Mouse (Mus musculus) urinary bladder, postnatal 10 days (tissue): Measurements from ENCODE around the gene Lypd8.
"Not testable (repeated sequence)": the region's sequence is repeated elsewhere in the genome, so short reads cannot be mapped to it uniquely, and the experiment has no call there.

Source experiments
- DNase-seq: peaks from one replicate; pipeline ENCODE4 v3.0.0; 2022; ENCODE audit warnings: low spot score

Lypd8 gene

GRCm38 (mm10) chr11:58378763-58379278 is at the start of gene Lypd8:
Lypd8 (plus strand) TSS chr11:58379043.
- no peak for DNase-seq

GRCm38 (mm10) chr11:58329906-58330275 is 49.0 kb upstream of the Lypd8 start:
- no peak for DNase-seq

- DNase-seq = no peak
Measured at GRCm38 (mm10) chr11:58330276-58331148, 48.3 kb upstream of the Lypd8 start, which contains the start of the genes Zfp672 and Sh3bp5l. Zfp672 (minus strand) TSS chr11:58330339. Sh3bp5l (plus strand) TSS chr11:58330724.

GRCm38 (mm10) chr11:58331149-58331495 is 47.7 kb upstream of the Lypd8 start:
- no peak for DNase-seq

- no peak for DNase-seq
Measured at GRCm38 (mm10) chr11:58331546-58331945, 47.3 kb upstream of the Lypd8 start.

- DNase-seq = no peak
Measured at GRCm38 (mm10) chr11:58334746-58335145, 44.1 kb upstream of the Lypd8 start.

- DNase-seq = no peak
Measured at GRCm38 (mm10) chr11:58346745-58347144, 32.1 kb upstream of the Lypd8 start.

- DNase-seq = no peak
Measured at GRCm38 (mm10) chr11:58350628-58351027, 28.2 kb upstream of the Lypd8 start.

- no peak for DNase-seq
Measured at GRCm38 (mm10) chr11:58351179-58351578, 27.7 kb upstream of the Lypd8 start.

GRCm38 (mm10) chr11:58352681-58353548 is 25.9 kb upstream of the Lypd8 start:
- DNase-seq = no peak

- DNase-seq = no peak
Measured at GRCm38 (mm10) chr11:58353709-58354108, 25.1 kb upstream of the Lypd8 start.

- DNase-seq = no peak
Measured at GRCm38 (mm10) chr11:58354476-58354875, 24.4 kb upstream of the Lypd8 start.

- no peak for DNase-seq
Measured at GRCm38 (mm10) chr11:58354927-58355326, 23.9 kb upstream of the Lypd8 start.

- no peak for DNase-seq
Measured at GRCm38 (mm10) chr11:58357042-58357441, 21.8 kb upstream of the Lypd8 start.

- DNase-seq = no peak
Measured at GRCm38 (mm10) chr11:58357844-58358534, 20.9 kb upstream of the Lypd8 start.

- DNase-seq = not testable (repeated sequence)
Measured at GRCm38 (mm10) chr11:58362562-58362961, 16.3 kb upstream of the Lypd8 start.

GRCm38 (mm10) chr11:58364454-58364853 is 14.4 kb upstream of the Lypd8 start:
- DNase-seq = no peak

- DNase-seq = not testable (repeated sequence)
Measured at GRCm38 (mm10) chr11:58366191-58366590, 12.7 kb upstream of the Lypd8 start.

GRCm38 (mm10) chr11:58377273-58377672 is 1.6 kb upstream of the Lypd8 start:
- DNase-seq = no peak

- no peak for DNase-seq
Measured at GRCm38 (mm10) chr11:58377686-58378085, 1.2 kb upstream of the Lypd8 start.

GRCm38 (mm10) chr11:58379516-58379915 is 673 bp downstream of the Lypd8 start:
- no peak for DNase-seq

- no peak for DNase-seq
Measured at GRCm38 (mm10) chr11:58382471-58382870, 3.6 kb downstream of the Lypd8 start.
